Mouse (Mus musculus) CH12.LX (cell line): ENCODE measurements around the gene Prss21. TPM values are rescaled to one million over a fixed set of nuclear protein-coding genes. Genes with fewer than 3 reads are reported as not detected.

Experiments used
- DNase-seq: peaks from one replicate; pipeline ENCODE4 v3.0.0-alpha.2; 2013; ENCODE audit errors: extremely low read depth
- H3K27ac ChIP-seq: 2 replicates; pipeline ENCODE4 v1.5.1; 2012; ENCODE audit warnings: low read depth, mild to moderate bottlenecking, control low read depth, moderate library complexity; ENCODE audit not compliant: insufficient read depth
- H3K27me3 ChIP-seq: replicated peaks from 2 replicates; pipeline ENCODE3; 2012; ENCODE audit warnings: inconsistent platforms
- H3K36me3 ChIP-seq, 2 experiments: replicated peaks in 1 of 2; 2 replicates each; pipeline versions ENCODE3 to v1.6.1; 2012; ENCODE audit warnings: inconsistent platforms in 1 of 2, low read length in 1 of 2, mild to moderate bottlenecking in 1 of 2, mixed read lengths in 1 of 2, moderate library complexity in 1 of 2; ENCODE audit not compliant: control insufficient read depth in 1 of 2, insufficient read depth in 1 of 2
- H3K4me1 ChIP-seq, 2 experiments: 2 replicates each; pipeline ENCODE4 v1.6.1; 2012; ENCODE audit warnings: inconsistent platforms in 1 of 2, moderate library complexity in 1 of 2; ENCODE audit not compliant: insufficient read depth in 2 of 2, control insufficient read depth in 1 of 2
- H3K4me2 ChIP-seq: 2 replicates; pipeline ENCODE4 v1.6.1; 2012; ENCODE audit warnings: low read depth, mild to moderate bottlenecking, control low read depth; ENCODE audit not compliant: poor library complexity, insufficient read depth, severe bottlenecking
- H3K4me3 ChIP-seq, 3 experiments: fragments of 150-350 bp in 1 of 3; sonication (generic) in 1 of 3; replicated peaks in 1 of 3; 2 replicates each; pipeline versions ENCODE3 to v1.5.1; 2011 to 2012; ENCODE audit warnings: low read depth in 2 of 3, low read length in 2 of 3, mild to moderate bottlenecking in 2 of 3, moderate library complexity in 2 of 3, control low read depth in 1 of 3, improper control_type of control experiment in 1 of 3, inconsistent platforms in 1 of 3, mixed read lengths in 1 of 3; ENCODE audit not compliant: poor library complexity in 1 of 3
- H3K79me2 ChIP-seq: replicated peaks from 2 replicates; pipeline ENCODE4 v1.6.1; 2012; ENCODE audit warnings: mild to moderate bottlenecking, moderate library complexity; ENCODE audit not compliant: control insufficient read depth, poor library complexity, insufficient read depth, severe bottlenecking; ENCODE audit errors: extremely low read depth
- H3K9ac ChIP-seq: 2 replicates; pipeline ENCODE4 v1.6.1; 2012; ENCODE audit warnings: low read depth, mild to moderate bottlenecking, control low read depth, moderate library complexity; ENCODE audit not compliant: insufficient read depth
- H3K9me3 ChIP-seq: replicated peaks from 2 replicates; pipeline ENCODE3; 2012; ENCODE audit warnings: low read length, inconsistent platforms, mixed read lengths
- CHD2 ChIP-seq: IDR thresholded peaks from 2 replicates; pipeline ENCODE4 v1.6.1; 2011; ENCODE audit warnings: low read length, improper control_type of control experiment
- CTCF ChIP-seq, 2 experiments: IDR thresholded peaks in 1 of 2; conservative IDR thresholded peaks in 1 of 2; 2 replicates each; pipeline ENCODE4 v1.5.1; 2011 to 2012; ENCODE audit warnings: low read depth in 2 of 2, low read length in 2 of 2, improper control_type of control experiment in 1 of 2, inconsistent platforms in 1 of 2, mild to moderate bottlenecking in 1 of 2, moderate library complexity in 1 of 2
- GABPA ChIP-seq: IDR thresholded peaks from 2 replicates; pipeline ENCODE4 v1.6.1; 2012; ENCODE audit warnings: low read depth, low read length, improper control_type of control experiment, inconsistent platforms; ENCODE audit not compliant: insufficient replicate concordance
- HCFC1 ChIP-seq: IDR thresholded peaks from 2 replicates; pipeline ENCODE4 v1.6.1; 2012; ENCODE audit warnings: low read depth, mild to moderate bottlenecking, inconsistent platforms, low read length, improper control_type of control experiment
- IRF4 ChIP-seq: IDR thresholded peaks from 2 replicates; pipeline ENCODE4 v1.6.1; 2014; ENCODE audit warnings: low read depth, mild to moderate bottlenecking, inconsistent platforms, low read length, improper control_type of control experiment
- JUN ChIP-seq: IDR thresholded peaks from 2 replicates; pipeline ENCODE4 v1.6.1; 2011; ENCODE audit warnings: low read depth, mild to moderate bottlenecking, low read length, improper control_type of control experiment, moderate library complexity; ENCODE audit not compliant: insufficient read depth
- MAFK ChIP-seq: IDR thresholded peaks from 2 replicates; pipeline ENCODE4 v1.6.1; 2011; ENCODE audit warnings: low read length, improper control_type of control experiment; ENCODE audit not compliant: insufficient replicate concordance
- RAD21 ChIP-seq: IDR thresholded peaks from 2 replicates; pipeline ENCODE4 v1.6.1; 2011; ENCODE audit warnings: low read depth, mild to moderate bottlenecking, low read length, improper control_type of control experiment, moderate library complexity
- SIN3A ChIP-seq: IDR thresholded peaks from 2 replicates; pipeline ENCODE4 v1.6.1; 2012; ENCODE audit warnings: low read length, improper control_type of control experiment, inconsistent platforms
- SMC3 ChIP-seq: IDR thresholded peaks from 2 replicates; pipeline ENCODE4 v1.6.1; 2011; ENCODE audit warnings: low read depth, low read length, improper control_type of control experiment
- TCF12 ChIP-seq: IDR thresholded peaks from 2 replicates; pipeline ENCODE4 v1.6.1; 2014; ENCODE audit warnings: low read depth, mild to moderate bottlenecking, inconsistent platforms, low read length, improper control_type of control experiment
- ZKSCAN1 ChIP-seq: IDR thresholded peaks from 2 replicates; pipeline ENCODE4 v1.6.1; 2012; ENCODE audit warnings: low read depth, inconsistent platforms, low read length, improper control_type of control experiment, borderline replicate concordance
- dilution Hi-C: fragments of 300-500 bp; cut with MboI; formaldehyde crosslinking; loops from 2 replicates; pipeline ENCODE4 v1.14.3; 2020; ENCODE audit warnings: low sequenced_read_pairs; ENCODE audit not compliant: extremely low pct_unique_long_range_greater_than_20kb, extremely low pct_ligation_motif_present
- in situ Hi-C: fragments of 300-500 bp; cut with MboI; formaldehyde crosslinking; loops from 3 replicates; pipeline ENCODE4 v1.14.3; 2019; ENCODE audit warnings: low sequenced_read_pairs, low pct_ligation_motif_present, low pct_unique_long_range_greater_than_20kb, mixed read lengths
- polyA plus RNA-seq: library from polyadenylated mRNA; unstranded; fragments of >175 nt; gene quantifications from 2 replicates; pipeline ENCODE4 v1.2.1, GENCODE M21; 2012; ENCODE audit warnings: low read depth; ENCODE audit not compliant: insufficient read length
- total RNA-seq, 2 experiments: library from RNA; depleted of rRNA; stranded (reverse); fragments of 300-350 nt in 1 of 2; fragments of >200 nt in 1 of 2; gene quantifications; 2 replicates each; pipeline ENCODE4 v1.2.3; 2012 to 2014

Gene Prss21
- total and polyA plus RNA-seq, 3 experiments: not detected

- no peak for TF ChIP-seq CHD2
- no peak for TF ChIP-seq GABPA
- TF ChIP-seq SIN3A: no peak
- TF ChIP-seq TCF12: 0 out of 2 replicates have a peak, but pooled peaks have one; percentile 37
- peak; percentile 48 for TF ChIP-seq RAD21
- TF ChIP-seq HCFC1: no peak
- no peak for TF ChIP-seq ZKSCAN1
- no peak for TF ChIP-seq MAFK
These were observed 24.0 kb upstream of the Prss21 start, which contains the start of the genes Prss32 and Prss41 (continued) for GRCm38 (mm10) chr17:23843812-23844273.

DNA sequence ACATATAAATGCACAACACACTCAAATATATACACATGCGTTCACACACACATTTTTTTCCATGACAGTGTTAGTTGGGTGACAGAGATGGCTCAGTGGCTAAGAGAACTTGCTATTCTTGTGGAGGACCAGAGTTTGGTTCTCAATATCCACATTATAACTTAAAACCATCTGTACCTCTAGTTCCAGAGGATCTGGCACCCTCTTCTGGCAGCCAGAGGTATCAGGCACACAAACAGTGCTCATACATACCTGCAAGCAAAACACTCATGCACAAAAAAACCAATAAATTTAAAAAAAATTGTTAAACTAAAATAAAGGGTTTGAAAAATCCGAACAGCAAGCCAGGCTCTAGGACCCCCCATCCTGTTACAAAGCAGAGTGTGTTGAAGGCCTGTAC, 17.8 kb upstream of the Prss21 start:
- dilution Hi-C loops: no loop called here
- no peak for DNase-seq

GRCm38 (mm10) chr17:23850853-23851749, 16.8 kb upstream of the Prss21 start:
- no peak overlapping the region for H3K4me3 ChIP-seq
- no peaks in the 10 kb centered on the region for H3K79me2 ChIP-seq
- H3K27ac ChIP-seq: no peak overlapping the region
- H3K9ac ChIP-seq: no peak overlapping the region
- no peaks in the 10 kb centered on the region for H3K36me3 ChIP-seq
- 0 out of 4 replicates have a peak, but pooled peaks cover 0 to 3% of the 10 kb centered on the region in 2 experiments for H3K4me1 ChIP-seq
- no peak overlapping the region for H3K4me2 ChIP-seq
- TF ChIP-seq CTCF (conservative IDR thresholded peaks at IDR 0.05 in 1 of 2, IDR thresholded peaks at IDR 0.05 in 1 of 2; ENCODE audit: low read depth in 2 of 2, low read length in 2 of 2) (peak; percentile 64 to 66), SMC3 (peak; percentile 59), RAD21 (peak; percentile 42), IRF4 (no peak)
- no peaks in the 10 kb centered on the region for H3K27me3 ChIP-seq
- in situ Hi-C loops (no loop called here), dilution Hi-C loops (no loop called here)
- peaks cover 3% of the 10 kb centered on the region for H3K9me3 ChIP-seq
- DNase-seq: peak; percentile 61

More for the DNA sequence above, 17.8 kb upstream of the Prss21 start:
- Histone ChIP-seq H3K4me3 (no peak overlapping the region), H3K27me3 (no peaks in the 10 kb centered on the region), H3K27ac (no peak overlapping the region), H3K9ac (no peak overlapping the region), H3K79me2 (no peaks in the 10 kb centered on the region), H3K36me3 (no peaks in the 10 kb centered on the region), H3K9me3 (peaks cover 3% of the 10 kb centered on the region), H3K4me2 (no peak overlapping the region), H3K4me1 (0 out of 4 replicates have a peak, but pooled peaks cover 0 to 3% of the 10 kb centered on the region in 2 experiments)
- TF ChIP-seq CTCF (conservative IDR thresholded peaks at IDR 0.05 in 1 of 2, IDR thresholded peaks at IDR 0.05 in 1 of 2; ENCODE audit: low read depth in 2 of 2, low read length in 2 of 2): peak; percentile 12 to 61; a peak in 2 of 4 replicates
- peak; percentile 52 for TF ChIP-seq SMC3
- TF ChIP-seq JUN: no peak
- TF ChIP-seq RAD21: peak; percentile 54
- in situ Hi-C loops: no loop called here
